ENCODE assay signal across 15 mouse cellular contexts in genomic region chr9:7978502-7978901, GRCm38 (mm10). TPM values are rescaled to one million over a fixed set of nuclear protein-coding genes. Genes with fewer than 3 reads are reported as not detected.
A peak's percentile ranks its signal among the peaks of the same experiment; 100 is the strongest.
DNase-seq lines count a peak whose midpoint lies in the region; ATAC-seq and TF ChIP-seq lines count a peak whose summit lies in the region.
"Had no signal": no experiment of that assay in that cellular context is flagged by ENCODE, and none has a peak within 500 bp of the region (broad histone marks: within the 10 kb centered on the region; RNA-seq: fewer than 3 reads in every experiment).

No protein-coding gene starts in this region.

- H3K27me3 ChIP-seq in heart, embryonic 12.5 days (replicated peaks) = no peaks in the 10 kb centered on the region
- H3K27me3 ChIP-seq in liver, embryonic 14.5 days (ENCODE audit: control insufficient read depth, insufficient read depth, low read length) = no peaks in the 10 kb centered on the region
- no peaks in the 10 kb centered on the region for H3K27me3 ChIP-seq in liver, embryonic 11.5 days (replicated peaks; ENCODE audit: control insufficient read depth, insufficient read depth, low read length)
- H3K27me3 ChIP-seq in E14TG2a.4 (ENCODE audit: insufficient read depth, low read length) = no peaks in the 10 kb centered on the region
- H3K27me3 ChIP-seq: hindbrain, embryonic 15.5 days; midbrain, embryonic 13.5 days had no signal

- peak overlapping the region; percentile 25 for H3K27ac ChIP-seq in heart, embryonic 12.5 days (ENCODE audit: poor library complexity, severe bottlenecking)
- no peak overlapping the region for H3K27ac ChIP-seq in liver, embryonic 14.5 days
- H3K27ac ChIP-seq in liver, embryonic 11.5 days (ENCODE audit: low read depth, low read length) = no peak overlapping the region
- H3K27ac ChIP-seq: hindbrain, embryonic 15.5 days; midbrain, embryonic 13.5 days had no signal

- peaks cover 61% of the 10 kb centered on the region for H3K4me1 ChIP-seq in heart, embryonic 12.5 days (replicated peaks)
- no peaks in the 10 kb centered on the region for H3K4me1 ChIP-seq in liver, embryonic 14.5 days (replicated peaks; ENCODE audit: control insufficient read depth in 2 of 2, insufficient read depth in 2 of 2, low read length in 1 of 2)
- H3K4me1 ChIP-seq in liver, embryonic 11.5 days (replicated peaks; ENCODE audit: control insufficient read depth, insufficient read depth, low read length) = no peaks in the 10 kb centered on the region
- H3K4me1 ChIP-seq in E14TG2a.4 (replicated peaks; ENCODE audit: low read depth, low read length) = peaks cover 78% of the 10 kb centered on the region
- H3K4me1 ChIP-seq: hindbrain, embryonic 15.5 days; midbrain, embryonic 13.5 days had no signal

- H3K4me3 ChIP-seq in heart, embryonic 12.5 days = no peak overlapping the region
- no peak overlapping the region for H3K4me3 ChIP-seq in liver, embryonic 14.5 days (ENCODE audit: insufficient read depth in 1 of 2, low read depth in 2 of 2, low read length in 2 of 2)
- no peak overlapping the region for H3K4me3 ChIP-seq in liver, embryonic 11.5 days (ENCODE audit: low read depth, low read length)
- no peak overlapping the region for H3K4me3 ChIP-seq in E14TG2a.4 (replicated peaks; ENCODE audit: low read length)
- H3K4me3 ChIP-seq: hindbrain, embryonic 15.5 days; midbrain, embryonic 13.5 days had no signal

- intact Hi-C loops in heart, postnatal 36 days (cut with DNase I) = no loop called here
- intact Hi-C loops in gastrocnemius, postnatal 36 days (cut with DNase I) = no loop called here

- H3K9me3 ChIP-seq in heart, embryonic 12.5 days (replicated peaks) = no peaks in the 10 kb centered on the region
- no peaks in the 10 kb centered on the region for H3K9me3 ChIP-seq in liver, embryonic 14.5 days (ENCODE audit: control insufficient read depth, low read length)
- no peaks in the 10 kb centered on the region for H3K9me3 ChIP-seq in liver, embryonic 11.5 days (ENCODE audit: control insufficient read depth, low read length)
- no peaks in the 10 kb centered on the region for H3K9me3 ChIP-seq in E14TG2a.4 (ENCODE audit: low read length)
- H3K9me3 ChIP-seq: hindbrain, embryonic 15.5 days; midbrain, embryonic 13.5 days had no signal

- ATAC-seq in heart, embryonic 12.5 days (ENCODE audit: insufficient number of reproducible peaks, low FRiP score) = no peak
- ATAC-seq in liver, embryonic 14.5 days (ENCODE audit: insufficient read depth) = no peak
- ATAC-seq in liver, embryonic 11.5 days (replicated peaks; ENCODE audit: low FRiP score) = no peak
- ATAC-seq: midbrain, embryonic 13.5 days had no signal

- 83% methylated on average over 3 of the region's 3 CpGs for WGBS in heart, embryonic 12.5 days
- WGBS in liver, embryonic 14.5 days (ENCODE audit: insufficient replicate concordance) = 63% methylated on average over 3 of the region's 3 CpGs
- WGBS in liver, embryonic 11.5 days = 83% methylated on average over 3 of the region's 3 CpGs

- peaks cover 35% of the 10 kb centered on the region for H3K36me3 ChIP-seq in heart, embryonic 12.5 days
- no peaks in the 10 kb centered on the region for H3K36me3 ChIP-seq in liver, embryonic 14.5 days (replicated peaks; ENCODE audit: control insufficient read depth, insufficient read depth, low read depth)
- 0 out of 2 replicates have a peak, but pooled peaks cover 3% of the 10 kb centered on the region for H3K36me3 ChIP-seq in liver, embryonic 11.5 days (ENCODE audit: control insufficient read depth, insufficient read depth, low read length)
- H3K36me3 ChIP-seq in E14TG2a.4 (ENCODE audit: insufficient read depth, low read length) = peaks cover 72% of the 10 kb centered on the region
- H3K36me3 ChIP-seq: hindbrain, embryonic 15.5 days; midbrain, embryonic 13.5 days had no signal

- H3K4me2 ChIP-seq in heart, embryonic 12.5 days = no peak overlapping the region
- no peak overlapping the region for H3K4me2 ChIP-seq in liver, embryonic 14.5 days (ENCODE audit: low read depth)
- H3K4me2 ChIP-seq in liver, embryonic 11.5 days = no peak overlapping the region
- H3K4me2 ChIP-seq: hindbrain, embryonic 15.5 days; midbrain, embryonic 13.5 days had no signal

- TF ChIP-seq EP300 in liver, embryonic 14.5 days (IDR thresholded peaks at IDR 0.05; ENCODE audit: low read depth) = no peak

- H3K9ac ChIP-seq in heart, embryonic 12.5 days = no peak overlapping the region
- H3K9ac ChIP-seq in liver, embryonic 14.5 days (replicated peaks) = no peak overlapping the region
- H3K9ac ChIP-seq in liver, embryonic 11.5 days (ENCODE audit: low read depth, low read length) = no peak overlapping the region
- H3K9ac ChIP-seq: hindbrain, embryonic 15.5 days; midbrain, embryonic 13.5 days had no signal

- DNase-seq in heart, postnatal 36 days = no peak
- no peak for DNase-seq in liver, embryonic 14.5 days (ENCODE audit: low read depth in 3 of 3, low spot score in 3 of 3)
- no peak for DNase-seq in liver, embryonic 11.5 days (ENCODE audit: low spot score)
- peak; percentile 17 for DNase-seq in induced T-regulatory cell, adult 2 months (ENCODE audit: low read depth)
- no peak for DNase-seq in gastrocnemius, postnatal 36 days
- DNase-seq in cerebellum, postnatal 14 days = no peak
- DNase-seq: cerebellum, adult 11-12 months; kidney, postnatal 10 days; lung, postnatal 36 days; retina, postnatal 1 day; thymus, adult 18-20 months had no signal

- TF ChIP-seq CTCF in liver, embryonic 14.5 days (IDR thresholded peaks at IDR 0.05; ENCODE audit: low read depth) = peak; percentile 32; the same call in 1 of the 2 replicates
- TF ChIP-seq CTCF in E14TG2a.4 (conservative IDR thresholded peaks at IDR 0.05; ENCODE audit: low read length) = peak; percentile 45

RNA-seq across cellular contexts. Expression of gene Yap1, which starts 25.9 kb away (rescaled TPM):
- polyA plus RNA-seq in heart, embryonic 12.5 days (2016; fragmentation: Nextera tagmentation; extraction: Ambion mirVana) = 37.6 and 39.7 TPM in 2 replicates
- 10 to 100 TPM; 63.1 to 64.9 TPM for total RNA-seq in heart, postnatal 36 days (2021)
- polyA plus RNA-seq in liver, embryonic 14.5 days (2012; rRNA removed) = 3.4 and 4.1 TPM in 2 replicates
- polyA plus RNA-seq in liver, embryonic 14.5 days (2014; fragmentation: Nextera tagmentation; extraction: Ambion mirVana) = 2.6 and 2.9 TPM in 2 replicates
- polyA plus RNA-seq in liver, embryonic 11.5 days (2014; fragmentation: Nextera tagmentation; extraction: Ambion mirVana) = 11.8 and 12.4 TPM in 2 replicates
- total RNA-seq in gastrocnemius, postnatal 36 days (2021) = 10 to 100 TPM; 30.8 to 34.9 TPM
